ENCODE assay signal across 10 mouse cellular contexts in the genomic region with DNA sequence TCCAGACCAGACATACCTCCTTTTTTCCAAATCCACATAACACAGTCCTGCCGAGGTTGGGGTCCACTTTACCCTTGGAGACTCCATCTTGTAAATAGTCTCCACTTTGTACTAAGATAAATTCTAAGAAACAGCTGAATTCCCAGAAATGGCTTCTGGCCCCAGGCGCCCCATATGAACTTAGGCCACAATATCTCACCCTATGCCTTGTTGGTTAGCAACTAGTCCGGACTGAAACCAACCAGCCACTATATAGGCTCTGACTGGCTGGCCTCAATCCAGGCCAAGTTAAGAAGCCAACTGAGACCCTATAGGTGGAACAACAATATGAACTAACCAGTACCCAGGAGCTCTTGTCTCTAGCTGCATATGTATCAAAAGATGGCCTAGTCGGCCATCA. TPM values are rescaled to one million over a fixed set of nuclear protein-coding genes. Genes with fewer than 3 reads are reported as not detected.
DNase-seq lines count a peak whose midpoint lies in the region; ATAC-seq lines count a peak whose summit lies in the region.
"Had no signal": no experiment of that assay in that cellular context is flagged by ENCODE, and none has a peak within 500 bp of the region (broad histone marks: within the 10 kb centered on the region; RNA-seq: fewer than 3 reads in every experiment).

No protein-coding gene starts in this region.

- peak; percentile 54 for DNase-seq in cerebellum, adult 9-10 months
- no peak for DNase-seq in cerebellum, adult 11 months
- DNase-seq in kidney, postnatal 4 days, result no peak
- peak; percentile 28 for DNase-seq in ZHBTc4 (ENCODE audit: low read depth, low spot score)
- no peak for DNase-seq in left cerebral cortex, postnatal 4 days
- no peak for DNase-seq in retina, embryonic 14.5 days (ENCODE audit: low spot score)
- DNase-seq: lung, adult 2 months had no signal

- WGBS in kidney, embryonic 16.5 days, result 86% methylated on average over 3 of the region's 4 CpGs
- WGBS in liver, embryonic 12.5 days (ENCODE audit: insufficient replicate concordance), result 49% methylated on average over 4 of the region's 4 CpGs

- H3K9ac ChIP-seq in kidney, embryonic 16.5 days (replicated peaks; ENCODE audit: low read length), result no peak overlapping the region
- peak overlapping the region; percentile 55 for H3K9ac ChIP-seq in liver, embryonic 12.5 days

- intact Hi-C loops in left cerebral cortex, postnatal 4 days (cut with DNase I), result loop anchor here (10.0 kb wide), 1 partner anchor 52 kb away; no protein-coding TSS in a partner anchor

- peak overlapping the region; percentile 71 for H3K4me3 ChIP-seq in kidney, embryonic 16.5 days (ENCODE audit: low read length)
- peak overlapping the region; percentile 78 for H3K4me3 ChIP-seq in liver, embryonic 12.5 days

- no peak overlapping the region for H3K27ac ChIP-seq in kidney, embryonic 16.5 days (ENCODE audit: low read length)
- H3K27ac ChIP-seq in liver, embryonic 12.5 days, result peak overlapping the region; percentile 64

- H3K4me2 ChIP-seq in kidney, embryonic 16.5 days (replicated peaks; ENCODE audit: low read depth, low read length), result peak overlapping the region; percentile 73
- H3K4me2 ChIP-seq in liver, embryonic 12.5 days, result peak overlapping the region; percentile 82

- no peaks in the 10 kb centered on the region for H3K9me3 ChIP-seq in kidney, embryonic 16.5 days (ENCODE audit: low read length)
- no peaks in the 10 kb centered on the region for H3K9me3 ChIP-seq in liver, embryonic 12.5 days (replicated peaks)

- H3K4me1 ChIP-seq in kidney, embryonic 16.5 days (ENCODE audit: insufficient read depth, low read length), result peaks cover 17% of the 10 kb centered on the region
- peaks cover 44% of the 10 kb centered on the region for H3K4me1 ChIP-seq in liver, embryonic 12.5 days

- H3K36me3 ChIP-seq in kidney, embryonic 16.5 days (ENCODE audit: insufficient read depth, low read length), result peaks cover 12% of the 10 kb centered on the region; the same call in 1 of the 2 replicates
- peaks cover 30% of the 10 kb centered on the region for H3K36me3 ChIP-seq in liver, embryonic 12.5 days

- H3K27me3 ChIP-seq in kidney, embryonic 16.5 days (ENCODE audit: insufficient read depth, low read length), result no peaks in the 10 kb centered on the region
- H3K27me3 ChIP-seq in liver, embryonic 12.5 days (replicated peaks), result no peaks in the 10 kb centered on the region

- ATAC-seq in kidney, embryonic 16.5 days (ENCODE audit: low FRiP score, low TSS enrichment), result no peak
- ATAC-seq in liver, embryonic 12.5 days, result no peak

RNA-seq across cellular contexts. Expression of a gene that starts 1.1 kb away (rescaled TPM):
- 90.7 and 95.7 TPM in 2 replicates for polyA plus RNA-seq in kidney, embryonic 16.5 days (2015; fragmentation: Nextera tagmentation; extraction: Ambion mirVana)
- 80.1 and 81.3 TPM in 2 replicates for polyA plus RNA-seq in liver, embryonic 12.5 days (2016; fragmentation: Nextera tagmentation; extraction: Ambion mirVana)
- 10 to 100 TPM; 32.9 to 33.2 TPM for total RNA-seq in left cerebral cortex, postnatal 4 days (2021)

RNA-seq across cellular contexts. Expression of a gene that starts 3.6 kb away (rescaled TPM):
- 173 and 184 TPM in 2 replicates for polyA plus RNA-seq in kidney, embryonic 16.5 days (2015; fragmentation: Nextera tagmentation; extraction: Ambion mirVana)
- 146 and 147 TPM in 2 replicates for polyA plus RNA-seq in liver, embryonic 12.5 days (2016; fragmentation: Nextera tagmentation; extraction: Ambion mirVana)
- 10 to 100 TPM; 34.5 to 39.6 TPM for total RNA-seq in left cerebral cortex, postnatal 4 days (2021)

RNA-seq across cellular contexts. Expression of a gene that starts 44.4 kb away (rescaled TPM):
- 36.9 TPM in 2 replicates for polyA plus RNA-seq in kidney, embryonic 16.5 days (2015; fragmentation: Nextera tagmentation; extraction: Ambion mirVana)
- polyA plus RNA-seq in liver, embryonic 12.5 days (2016; fragmentation: Nextera tagmentation; extraction: Ambion mirVana), result 14.6 TPM in 2 replicates
- 10 to 100 TPM; 51.8 to 53.2 TPM for total RNA-seq in left cerebral cortex, postnatal 4 days (2021)

RNA-seq across cellular contexts. Expression of a gene that starts 44.4 kb away (rescaled TPM):
- 60.9 and 61.9 TPM in 2 replicates for polyA plus RNA-seq in kidney, embryonic 16.5 days (2015; fragmentation: Nextera tagmentation; extraction: Ambion mirVana)
- polyA plus RNA-seq in liver, embryonic 12.5 days (2016; fragmentation: Nextera tagmentation; extraction: Ambion mirVana), result 49.2 and 49.5 TPM in 2 replicates
- 10 to 100 TPM; 31.6 to 34.8 TPM for total RNA-seq in left cerebral cortex, postnatal 4 days (2021)

RNA-seq across cellular contexts. Expression of a gene that starts 59.7 kb away (rescaled TPM):
- 1.0 and 1.2 TPM in 2 replicates for polyA plus RNA-seq in kidney, embryonic 16.5 days (2015; fragmentation: Nextera tagmentation; extraction: Ambion mirVana)
- polyA plus RNA-seq in liver, embryonic 12.5 days (2016; fragmentation: Nextera tagmentation; extraction: Ambion mirVana), result 0.19 and 0.25 TPM in 2 replicates
- 1 to 10 TPM; 1.7 to 2.9 TPM for total RNA-seq in left cerebral cortex, postnatal 4 days (2021)
- total RNA-seq: granulocyte monocyte progenitor cell, adult 5-6 weeks had no signal

Comparison
In these comparisons a context has a peak if more than half of its experiments do, and no peak if none do; other contexts are left out.
1. DNase-seq: peak in cerebellum, adult 9-10 months (single experiment) and ZHBTc4 (single experiment); none in cerebellum, adult 11 months (single experiment), kidney, postnatal 4 days (0 of 2), left cerebral cortex, postnatal 4 days (single experiment) and retina, embryonic 14.5 days (single experiment).